Mouse (Mus musculus): ENCODE measurements around the gene Med12l.

The Med12l gene

DNA sequence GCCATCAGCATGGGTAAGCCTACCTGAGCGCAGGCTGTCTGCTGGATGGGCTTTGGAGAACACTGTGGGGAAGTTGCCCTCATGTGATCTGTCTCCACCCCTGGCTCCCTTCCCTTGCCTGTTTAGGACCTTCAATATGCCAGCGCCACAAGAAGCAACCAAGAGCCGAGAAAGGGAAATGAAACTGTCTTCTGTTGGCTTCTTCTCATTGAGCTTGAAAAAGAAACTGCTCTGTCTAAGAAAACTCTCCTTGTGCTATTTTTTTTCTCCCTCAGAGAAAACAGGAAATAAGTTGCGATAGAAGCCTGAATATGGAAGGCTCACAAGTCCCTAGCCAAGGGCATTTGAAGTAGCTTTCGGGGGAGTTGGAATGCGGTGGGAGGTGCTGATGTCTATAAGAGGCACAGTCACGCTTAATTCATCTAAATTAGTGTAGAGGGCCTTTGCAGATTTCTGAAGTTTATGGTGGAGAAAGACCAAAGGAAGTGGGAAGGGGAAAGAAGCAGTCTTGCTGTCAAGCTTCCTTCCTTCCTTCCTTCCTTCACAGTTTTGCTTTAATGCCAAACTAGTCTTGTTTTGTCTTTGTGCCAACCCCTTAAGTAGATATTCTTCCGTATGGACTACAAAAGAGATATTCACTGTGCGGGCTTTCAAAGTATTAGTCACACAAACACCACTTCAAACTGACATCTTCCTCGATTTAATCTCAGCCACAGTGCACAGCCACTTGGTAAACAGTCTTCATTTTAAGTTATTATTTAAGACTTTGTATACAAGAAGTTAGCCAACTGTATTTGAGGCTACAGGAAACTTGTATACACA is 223.3 kb downstream of the Med12l start:
- DNase-seq (ENCODE audit: inconsistent age in 2 of 2, low spot score in 1 of 2), result peak; percentile 25 to 55

DNA sequence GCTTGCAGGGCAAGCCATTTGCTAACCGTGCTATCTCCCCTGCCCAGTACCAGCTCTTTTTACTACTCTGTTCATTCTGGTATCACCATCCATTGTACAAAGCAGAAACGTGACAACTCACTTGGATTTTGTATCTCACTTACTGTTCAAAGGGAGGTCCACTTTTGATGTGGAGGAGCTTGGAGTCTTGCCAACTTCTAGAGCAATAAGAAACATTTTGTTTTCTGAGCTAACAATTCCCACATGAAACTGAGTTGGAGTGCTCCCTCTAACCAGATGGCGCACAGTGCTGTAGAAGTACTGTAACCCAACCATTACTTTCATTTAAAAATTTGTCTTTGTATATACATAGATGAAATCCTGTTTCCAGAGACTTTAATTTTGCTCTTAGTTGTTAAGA is 225.3 kb downstream of the Med12l start:
- no peak for DNase-seq (ENCODE audit: inconsistent age in 2 of 2, low spot score in 1 of 2)

GRCm38 (mm10) chr3:59234878-59235277 is 229.3 kb downstream of the Med12l start:
- no peak for DNase-seq (ENCODE audit: inconsistent age in 2 of 2, low spot score in 1 of 2)

GRCm38 (mm10) chr3:59243384-59243783 is 237.8 kb downstream of the Med12l start:
- DNase-seq (ENCODE audit: inconsistent age in 2 of 2, low spot score in 1 of 2), result no peak

GRCm38 (mm10) chr3:59248031-59248430 is 242.4 kb downstream of the Med12l start:
- DNase-seq (ENCODE audit: inconsistent age in 2 of 2, low spot score in 1 of 2), result no peak

DNA sequence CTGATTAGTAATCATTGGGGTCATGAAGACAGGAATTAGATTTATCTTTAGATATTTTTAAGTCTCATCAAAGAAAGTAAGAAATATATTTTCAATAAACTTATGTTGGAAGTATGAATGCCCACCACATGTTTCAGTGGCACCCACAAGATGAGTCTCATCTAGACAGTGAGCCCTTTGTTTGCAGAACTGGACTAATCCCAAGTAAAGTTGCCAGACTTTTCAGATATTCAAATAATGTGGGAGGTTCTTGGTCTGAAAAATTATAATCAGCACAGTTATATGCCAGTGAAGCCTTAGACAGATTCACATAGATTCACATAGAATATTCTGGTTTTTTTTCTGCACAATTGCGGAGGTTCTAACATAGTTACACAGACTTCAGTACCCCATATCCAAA is 244.8 kb downstream of the Med12l start:
- no peak for DNase-seq (ENCODE audit: inconsistent age in 2 of 2, low spot score in 1 of 2)

- no peak for DNase-seq (ENCODE audit: inconsistent age in 2 of 2, low spot score in 1 of 2)
Observed at GRCm38 (mm10) chr3:59257740-59258664, 252.4 kb downstream of the Med12l start.

GRCm38 (mm10) chr3:59260745-59261144 is 255.1 kb downstream of the Med12l start:
- no peak for DNase-seq (ENCODE audit: inconsistent age in 2 of 2, low spot score in 1 of 2)

- DNase-seq (ENCODE audit: inconsistent age in 2 of 2, low spot score in 1 of 2), result peak in 1 of 2 experiments; percentile 62
Observed at GRCm38 (mm10) chr3:59261709-59262472, 256.3 kb downstream of the Med12l start.

GRCm38 (mm10) chr3:59262704-59263103 is 257.1 kb downstream of the Med12l start, which contains the start of gene P2ry12:
TSS of gene P2ry12 (minus strand) at chr3:59262871.
- peak in 1 of 2 experiments; percentile 48 for DNase-seq (ENCODE audit: inconsistent age in 2 of 2, low spot score in 1 of 2)

DNA sequence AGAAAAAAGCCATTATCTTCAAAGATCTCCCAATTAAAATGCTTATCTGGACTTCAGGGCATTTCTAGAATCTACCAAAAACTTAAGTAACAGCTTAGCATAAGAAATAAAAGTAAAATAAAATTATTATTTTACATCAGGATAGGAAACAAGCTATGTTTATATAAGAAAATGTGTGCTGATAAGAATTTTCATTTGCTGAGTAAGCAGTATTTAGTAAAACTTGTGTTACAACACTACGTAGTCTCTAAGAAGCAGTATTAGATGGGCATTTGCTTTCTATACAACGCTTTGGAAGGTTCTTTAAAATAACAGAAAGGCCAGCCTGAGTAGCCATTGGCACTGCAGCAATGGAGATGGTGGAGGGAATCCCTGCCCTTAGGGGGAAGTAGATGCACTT is 257.8 kb downstream of the Med12l start:
- no peak for DNase-seq (ENCODE audit: inconsistent age in 2 of 2, low spot score in 1 of 2)

- DNase-seq (ENCODE audit: inconsistent age in 2 of 2, low spot score in 1 of 2), result no peak
Observed at GRCm38 (mm10) chr3:59263988-59264387, 258.4 kb downstream of the Med12l start.

- DNase-seq (ENCODE audit: inconsistent age in 2 of 2, low spot score in 1 of 2), result no peak
Observed at GRCm38 (mm10) chr3:59270811-59271210, 265.2 kb downstream of the Med12l start.

DNA sequence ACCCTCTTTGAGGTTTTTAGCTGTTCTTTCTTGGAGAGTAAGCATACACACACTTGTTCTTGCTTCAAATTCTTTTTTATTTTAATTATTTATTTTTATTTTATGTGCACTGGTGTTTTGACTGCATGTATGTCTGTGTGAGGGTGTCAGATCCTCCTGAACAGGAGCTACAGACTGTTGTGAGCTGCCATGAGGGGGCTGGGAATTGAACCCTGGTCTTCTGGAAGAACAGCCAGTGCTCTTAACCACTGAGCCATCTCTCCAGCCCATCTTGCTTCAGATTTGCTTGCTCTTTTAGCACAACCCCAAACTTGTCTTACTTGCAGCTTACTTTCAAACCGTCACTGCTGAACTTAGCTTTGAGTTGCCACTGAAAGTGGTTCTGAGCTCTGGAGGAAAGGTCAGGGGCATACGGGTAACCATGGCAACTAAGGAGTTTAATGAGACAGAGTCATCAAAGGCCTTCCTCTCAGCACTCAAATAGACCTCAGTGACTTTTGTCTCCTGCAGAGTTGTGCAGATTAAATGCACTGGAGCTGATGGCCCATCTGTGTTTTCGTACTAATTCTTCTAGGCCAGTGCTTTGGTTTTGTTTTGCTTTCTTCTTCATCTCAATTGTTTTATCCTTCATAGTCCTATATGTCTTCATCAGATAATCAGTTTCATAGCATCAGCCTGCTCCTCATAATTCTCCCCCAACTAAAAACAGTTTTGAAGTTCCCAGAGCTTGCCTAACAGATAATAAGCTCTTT is 272.1 kb downstream of the Med12l start:
- peak; percentile 70 to 87 for DNase-seq (ENCODE audit: inconsistent age in 2 of 2, low spot score in 1 of 2)

GRCm38 (mm10) chr3:59278254-59278533 is 272.6 kb downstream of the Med12l start:
- no peak for DNase-seq (ENCODE audit: inconsistent age in 2 of 2, low spot score in 1 of 2)

DNA sequence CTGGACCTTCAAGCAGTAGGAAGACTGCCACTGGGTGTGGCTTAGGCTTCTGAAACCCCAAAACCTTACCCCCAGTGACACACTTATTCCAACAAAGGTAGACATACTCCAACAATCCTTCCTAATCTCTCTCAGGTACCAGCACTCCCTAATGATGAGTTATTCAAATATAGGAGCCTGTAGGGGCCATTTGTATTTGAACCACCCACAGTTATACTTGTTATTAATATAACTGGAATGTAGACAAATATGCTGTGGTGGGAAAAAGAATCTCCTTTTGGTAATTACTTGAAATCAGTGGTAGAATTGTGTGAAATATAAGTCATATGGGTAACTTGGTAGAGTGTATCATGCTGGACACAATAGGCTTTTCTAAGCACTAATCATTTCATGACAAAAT is 273.0 kb downstream of the Med12l start:
- no peak for DNase-seq (ENCODE audit: inconsistent age in 2 of 2, low spot score in 1 of 2)

DNA sequence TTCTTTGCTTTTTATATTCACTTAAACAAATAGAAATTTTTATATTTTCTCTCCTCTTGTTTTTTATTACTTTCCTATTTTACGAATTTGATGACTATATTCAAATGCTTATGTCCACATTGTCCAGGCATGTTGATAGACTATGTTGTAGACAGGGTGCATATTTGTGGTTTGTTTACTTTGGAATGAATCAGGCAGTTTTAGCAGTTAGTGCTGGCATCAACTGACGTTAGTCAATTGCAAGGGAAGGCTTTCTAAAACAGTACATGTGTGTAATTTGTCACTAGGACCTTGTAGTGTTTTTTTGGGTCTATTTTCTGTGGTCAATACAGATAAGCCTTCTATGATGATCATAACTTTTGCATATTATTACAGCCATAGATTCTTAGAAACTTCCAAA is 284.9 kb downstream of the Med12l start:
- no peak for DNase-seq (ENCODE audit: inconsistent age in 2 of 2, low spot score in 1 of 2)

- no peak for DNase-seq (ENCODE audit: inconsistent age in 2 of 2, low spot score in 1 of 2)
Observed at GRCm38 (mm10) chr3:59293437-59294199, 288.0 kb downstream of the Med12l start.

- no peak for DNase-seq (ENCODE audit: inconsistent age in 2 of 2, low spot score in 1 of 2)
Observed at GRCm38 (mm10) chr3:59295699-59296562, 290.3 kb downstream of the Med12l start.
